Mouse (Mus musculus): Measurements from ENCODE around the gene Dhx30. TPM values are rescaled to one million over a fixed set of nuclear protein-coding genes. Genes with fewer than 3 reads are reported as not detected.

The Dhx30 gene
- total RNA-seq, 2 experiments from 2014 or later = 78.0 to 81.8 TPM

DNA sequence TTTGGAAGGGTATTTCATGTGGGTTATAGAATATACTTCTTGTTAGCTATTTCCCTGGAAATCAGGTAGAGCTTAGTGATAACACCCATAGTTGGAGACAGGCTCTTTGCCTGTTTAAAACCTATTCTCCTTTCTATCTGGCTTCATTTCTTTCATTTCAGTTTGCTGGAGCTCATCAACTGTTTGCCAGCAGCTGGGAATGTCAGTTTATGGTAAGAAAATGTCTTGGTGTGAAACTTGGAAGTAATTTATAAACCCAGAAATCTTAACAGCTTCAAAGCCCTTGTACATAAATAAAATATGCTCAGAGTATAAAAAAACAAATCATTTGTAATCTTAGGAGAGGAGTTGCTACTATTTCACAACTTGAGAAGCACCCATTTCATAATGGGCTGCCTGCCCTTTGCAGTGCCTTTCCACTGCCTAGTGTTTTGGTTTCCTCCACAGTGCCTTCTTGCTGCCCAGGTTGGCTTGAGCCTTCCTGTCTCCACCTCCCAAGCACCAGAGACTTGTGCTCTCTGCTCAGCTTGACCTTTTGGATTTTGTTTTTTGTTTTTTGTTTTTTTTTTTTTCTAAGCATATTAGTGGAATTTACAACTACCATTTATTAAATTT lies 71.8 kb downstream of the Dhx30 start:
- no peak for DNase-seq

GRCm38 (mm10) chr9:110044373-110044772 lies 73.3 kb downstream of the Dhx30 start:
- DNase-seq = no peak

GRCm38 (mm10) chr9:110038485-110038884 lies 79.1 kb downstream of the Dhx30 start:
- no peak for DNase-seq

DNA sequence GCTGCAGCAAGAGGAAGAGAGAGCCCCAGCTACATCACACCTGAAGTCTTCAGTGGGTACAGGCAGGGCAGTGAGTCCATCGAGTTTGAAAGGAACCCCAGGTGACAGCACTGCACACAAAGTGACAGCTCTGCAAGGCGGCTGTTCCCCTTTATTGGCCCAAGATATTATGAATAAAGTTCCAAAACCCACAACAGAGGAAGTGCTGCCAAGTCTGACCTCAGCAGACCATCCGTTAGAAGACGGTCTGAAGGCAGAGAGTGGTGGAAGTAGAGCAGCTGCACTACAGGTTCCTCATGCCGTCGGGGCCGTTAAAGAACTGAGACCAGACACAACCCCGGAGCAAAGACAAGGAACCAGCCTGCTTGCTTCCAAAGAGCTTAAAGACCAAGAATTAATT lies 79.7 kb downstream of the Dhx30 start:
- no peak for DNase-seq

DNA sequence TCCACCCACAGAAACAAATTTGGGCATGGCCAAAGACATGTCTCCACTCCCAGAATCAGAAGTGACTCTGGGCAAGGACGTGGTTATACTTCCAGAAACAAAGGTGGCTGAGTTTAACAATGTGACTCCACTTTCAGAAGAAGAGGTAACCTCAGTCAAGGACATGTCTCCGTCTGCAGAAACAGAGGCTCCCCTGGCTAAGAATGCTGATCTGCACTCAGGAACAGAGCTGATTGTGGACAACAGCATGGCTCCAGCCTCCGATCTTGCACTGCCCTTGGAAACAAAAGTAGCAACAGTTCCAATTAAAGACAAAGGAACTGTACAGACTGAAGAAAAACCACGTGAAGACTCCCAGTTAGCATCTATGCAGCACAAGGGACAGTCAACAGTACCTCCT lies 82.5 kb downstream of the Dhx30 start:
- no peak for DNase-seq

Other genes with a start within 250 kb of the Dhx30 start
- 10 to 100 TPM; 16.3 to 17.2 TPM for gene Cdc25a, start 242.3 kb downstream of the Dhx30 start, total RNA-seq (2021)
- 100 to 1,000 TPM; 282 to 291 TPM for gene Map4, start 186.4 kb downstream of the Dhx30 start, total RNA-seq (2021)
- 10 to 100 TPM; 64.3 to 66.5 TPM for gene Smarcc1, start 122 bp downstream of the Dhx30 start, total RNA-seq (2021)
- 1 to 10 TPM; 1.9 TPM for gene Cspg5, start 126.0 kb upstream of the Dhx30 start, total RNA-seq (2021)
- gene Elp6, start 187.3 kb upstream of the Dhx30 start, total RNA-seq (2021) = 1 to 10 TPM; 5.8 to 6.4 TPM
- gene Scap, start 215.5 kb upstream of the Dhx30 start, total RNA-seq (2021) = 10 to 100 TPM; 30.5 to 34.0 TPM